Mouse (Mus musculus): ENCODE measurements around the gene Il10.

Il10 gene

DNA sequence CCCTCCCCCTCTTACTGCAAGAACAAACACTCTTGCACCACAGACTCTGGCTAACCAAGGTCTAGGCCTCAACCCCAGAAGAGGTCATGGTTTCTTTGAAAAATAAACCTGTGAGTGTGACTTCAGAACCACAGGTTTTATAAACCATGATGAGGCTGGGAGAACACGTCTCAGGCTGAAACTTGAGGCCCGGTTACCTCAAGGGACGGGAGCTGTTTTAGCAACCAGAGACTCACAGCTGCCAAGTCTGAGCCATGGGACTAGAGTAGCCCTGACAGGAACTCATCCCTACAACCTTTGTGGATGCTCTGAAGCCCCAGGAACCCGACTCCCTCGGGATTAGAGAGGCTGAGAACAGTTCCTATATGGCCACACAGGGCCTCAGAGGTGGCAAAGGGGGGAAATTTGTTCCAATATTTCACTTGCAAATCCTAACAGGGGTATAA, 29.7 kb downstream of the Il10 start:
- no peak for DNase-seq

DNA sequence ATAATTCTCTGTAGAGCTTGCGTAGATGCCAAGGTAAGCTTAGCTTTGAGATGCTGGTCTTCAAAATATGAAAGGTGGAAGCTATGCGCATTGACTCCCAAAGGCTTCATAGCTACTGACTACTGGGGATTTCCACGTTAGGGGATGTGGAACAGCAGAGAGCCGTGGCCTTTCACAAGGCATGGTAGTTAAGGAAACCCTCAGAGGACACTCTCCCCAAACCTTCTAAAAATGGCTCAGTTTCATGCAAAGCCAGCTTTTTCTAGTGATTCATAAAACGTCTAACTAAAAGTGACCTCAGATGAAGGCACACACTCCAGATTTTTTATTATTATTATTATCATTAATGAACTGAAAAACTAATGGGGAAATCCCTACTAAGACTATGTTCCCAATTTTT, 30.4 kb downstream of the Il10 start:
- no peak for DNase-seq

DNA sequence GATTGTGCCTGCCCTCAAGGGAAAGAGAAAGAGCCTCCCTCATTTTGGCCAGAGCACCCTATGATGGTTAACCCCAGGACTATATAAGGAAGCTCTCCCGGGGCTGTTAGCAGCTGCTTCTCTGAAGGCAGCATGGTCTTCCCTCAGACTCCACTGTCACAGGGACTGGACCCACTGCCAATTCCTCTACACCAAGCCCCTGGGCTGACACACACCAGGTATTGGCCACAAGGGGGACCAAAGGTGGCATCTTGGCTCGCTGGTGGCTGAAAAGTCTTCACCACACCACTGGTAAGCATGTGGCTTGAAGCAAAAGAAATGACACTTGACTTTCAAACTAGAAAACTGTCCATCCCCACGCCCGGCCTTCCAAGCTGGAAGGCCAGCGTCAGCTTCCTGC, 31.0 kb downstream of the Il10 start:
- no peak for DNase-seq

DNA sequence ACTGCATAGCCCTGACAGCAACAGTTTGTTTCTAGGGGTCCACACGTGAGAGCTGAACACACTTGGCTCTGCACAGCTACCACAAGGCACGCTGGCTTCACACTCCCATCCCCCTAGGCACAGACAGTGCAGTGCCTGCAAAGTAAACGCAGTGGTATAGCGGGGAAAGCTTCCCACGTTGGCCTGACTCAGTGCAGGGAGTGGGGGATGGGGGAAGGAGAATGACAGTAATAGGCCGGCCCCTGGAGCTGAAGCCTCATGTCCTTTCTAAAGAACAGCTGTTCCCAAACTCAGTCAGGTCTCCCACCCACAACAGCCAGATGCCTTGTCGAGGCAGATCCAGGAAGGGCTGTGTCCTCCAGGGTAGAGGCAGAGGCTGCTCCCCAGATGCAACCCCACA, 31.4 kb downstream of the Il10 start:
- DNase-seq, result no peak

DNA sequence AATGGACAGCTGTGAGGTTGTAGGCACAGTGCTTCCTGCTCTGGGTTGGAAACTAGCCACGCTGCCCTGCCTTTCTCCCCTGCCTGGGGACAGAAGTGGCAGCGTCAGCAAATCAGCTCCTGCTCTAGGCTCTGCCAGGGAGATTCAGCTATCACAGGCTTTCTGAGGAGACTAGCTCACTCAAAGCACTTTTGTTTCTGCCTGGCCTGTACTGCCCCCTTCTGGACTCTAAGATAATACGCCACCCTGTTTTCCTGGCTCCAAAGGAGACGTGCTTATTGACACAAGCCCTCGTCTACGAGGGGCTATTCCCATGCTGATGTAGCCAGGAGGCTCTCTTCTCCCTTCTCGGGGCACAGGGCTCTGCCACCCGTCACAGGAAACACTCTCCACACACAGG, 33.6 kb downstream of the Il10 start:
- DNase-seq, result peak; percentile 52 to 59

DNA sequence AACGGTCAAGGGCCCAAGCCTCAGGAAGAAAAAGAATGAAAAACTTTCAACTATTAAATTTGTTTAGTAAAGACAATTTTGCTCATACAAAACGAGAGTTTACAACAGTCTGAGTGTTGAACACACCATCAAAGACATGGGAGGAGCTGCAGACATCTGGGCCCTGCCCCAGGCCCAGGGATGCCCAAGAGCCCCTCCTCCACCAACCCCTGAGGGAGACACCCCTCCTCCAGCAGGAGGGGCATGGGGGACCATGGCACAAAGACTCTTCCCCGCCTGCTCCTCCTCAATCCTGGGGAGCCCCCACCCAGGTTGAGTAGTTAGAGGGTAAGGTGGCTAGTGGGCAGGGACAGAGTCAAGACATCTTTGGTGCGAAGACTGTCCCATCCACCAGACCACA, 34.0 kb downstream of the Il10 start:
- no peak for DNase-seq

DNA sequence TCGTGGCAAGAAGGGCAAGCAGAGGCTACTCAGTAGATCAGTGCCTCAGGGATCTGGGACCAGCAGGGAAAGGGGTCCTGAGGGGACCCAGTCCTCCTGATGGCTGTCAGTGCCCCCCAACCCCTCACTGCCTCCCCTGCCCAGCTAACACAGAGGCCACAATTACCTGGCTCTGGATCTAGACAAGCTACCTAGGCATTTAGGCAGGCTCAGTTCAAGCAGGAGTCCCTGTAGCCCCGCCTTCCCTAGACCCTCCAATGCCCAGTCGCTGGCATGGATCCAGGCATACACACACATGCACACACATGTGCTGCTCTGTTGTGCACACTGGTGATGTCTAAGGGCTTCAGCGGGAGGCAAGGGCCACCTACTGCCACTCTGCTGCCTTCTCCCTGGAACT, 34.6 kb downstream of the Il10 start:
- DNase-seq, result no peak

DNA sequence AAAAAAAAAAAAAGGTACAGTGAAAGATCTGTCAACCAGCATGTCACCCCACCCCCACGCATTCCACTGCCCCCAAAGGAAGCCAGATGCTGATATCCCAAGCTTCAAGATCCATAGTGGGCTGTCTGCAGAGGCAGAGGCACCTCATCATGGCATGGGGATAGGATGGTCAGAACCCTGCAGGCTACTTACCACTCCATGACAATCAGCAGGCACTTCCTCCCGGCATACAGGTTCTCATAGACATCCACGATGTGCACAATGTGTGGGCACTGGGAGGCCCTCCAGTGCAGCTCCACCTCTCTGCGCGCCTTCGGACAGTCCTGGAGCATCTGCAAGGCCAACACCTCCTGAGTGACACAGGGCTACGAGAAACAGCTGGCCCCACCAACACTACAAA, 38.8 kb downstream of the Il10 start:
- DNase-seq, result no peak

DNA sequence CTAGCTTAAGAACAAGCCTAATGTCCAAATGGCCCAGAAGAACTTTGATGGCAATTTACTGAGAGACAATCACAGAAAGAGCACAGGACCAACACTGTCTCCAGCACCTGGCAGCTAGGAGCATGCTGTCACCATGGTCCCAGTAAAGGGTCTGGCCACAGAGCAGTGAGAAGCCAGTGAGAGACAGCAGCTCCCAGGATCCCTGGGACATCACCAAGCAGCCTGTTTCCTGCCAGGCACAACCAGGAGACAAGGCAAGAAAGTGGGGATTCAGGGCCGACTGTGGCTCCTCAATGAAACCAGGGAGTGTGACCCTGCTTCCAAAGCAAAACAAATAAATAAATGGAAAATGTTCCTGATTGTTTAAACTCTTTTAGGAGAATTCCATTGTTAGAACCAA, 39.8 kb downstream of the Il10 start:
- no peak for DNase-seq

DNA sequence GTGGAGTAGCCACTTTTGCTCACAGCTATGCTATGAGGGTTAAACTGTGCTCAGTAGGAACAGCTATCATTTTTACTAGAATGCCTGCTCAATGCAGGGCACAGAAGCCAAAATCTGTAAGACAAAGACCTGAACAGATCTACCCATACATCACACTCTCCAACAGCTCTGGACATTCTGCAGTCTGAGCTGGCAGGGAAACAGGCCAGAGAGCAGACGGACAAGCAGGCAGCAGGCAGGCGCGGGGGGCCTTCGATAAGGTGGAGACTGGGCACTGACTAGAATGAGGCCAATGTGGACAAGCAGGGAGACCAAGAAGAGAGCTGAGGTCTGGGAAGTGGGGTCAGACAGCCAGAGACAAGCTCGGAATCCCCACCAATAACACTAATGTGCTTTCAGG, 40.2 kb downstream of the Il10 start:
- no peak for DNase-seq

DNA sequence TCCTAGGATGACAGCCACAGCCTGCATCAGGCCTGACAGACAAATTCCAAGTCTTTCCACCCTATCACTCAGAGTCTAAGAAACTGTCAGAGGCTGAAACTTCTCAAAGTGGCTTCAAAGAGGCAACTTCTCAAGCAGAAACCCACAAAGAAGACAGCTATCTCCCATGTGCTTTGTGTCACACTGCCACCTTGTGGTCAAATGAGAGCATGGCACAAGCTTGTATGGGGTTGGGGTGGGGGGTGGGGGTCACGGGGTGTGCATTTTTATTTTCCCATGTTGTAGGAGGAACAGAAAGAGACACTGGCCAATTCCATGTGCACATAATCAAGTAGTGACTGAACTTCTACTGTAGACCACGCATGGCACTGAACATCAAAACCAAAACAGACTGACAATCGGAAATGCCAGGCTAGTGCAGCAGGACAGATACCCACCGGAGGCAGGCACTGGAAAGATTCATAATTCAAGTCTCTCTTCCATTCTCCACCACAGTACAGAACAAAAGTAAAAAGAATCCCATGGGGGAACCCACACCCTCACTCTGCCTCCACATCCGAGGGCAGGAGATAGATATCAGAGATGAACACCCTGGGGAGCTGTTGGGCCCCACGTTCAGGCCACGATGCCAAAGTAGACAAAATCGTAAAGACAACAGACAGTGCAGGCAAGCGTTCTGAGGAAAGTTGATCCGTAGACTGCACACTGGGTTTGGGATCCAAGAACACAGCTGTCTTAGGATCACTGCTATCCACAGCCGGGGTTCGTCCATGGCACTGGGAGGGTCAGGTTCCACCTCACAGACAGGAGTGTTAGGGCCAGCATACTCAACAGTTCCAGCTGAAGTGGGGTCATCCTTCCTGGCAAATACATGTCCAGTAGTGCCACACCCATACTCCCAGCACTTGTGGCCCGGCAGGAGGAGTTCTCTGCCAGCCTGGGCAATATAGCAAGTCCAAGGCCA, 40.9 kb downstream of the Il10 start:
- peak; percentile 41 to 53 for DNase-seq

DNA sequence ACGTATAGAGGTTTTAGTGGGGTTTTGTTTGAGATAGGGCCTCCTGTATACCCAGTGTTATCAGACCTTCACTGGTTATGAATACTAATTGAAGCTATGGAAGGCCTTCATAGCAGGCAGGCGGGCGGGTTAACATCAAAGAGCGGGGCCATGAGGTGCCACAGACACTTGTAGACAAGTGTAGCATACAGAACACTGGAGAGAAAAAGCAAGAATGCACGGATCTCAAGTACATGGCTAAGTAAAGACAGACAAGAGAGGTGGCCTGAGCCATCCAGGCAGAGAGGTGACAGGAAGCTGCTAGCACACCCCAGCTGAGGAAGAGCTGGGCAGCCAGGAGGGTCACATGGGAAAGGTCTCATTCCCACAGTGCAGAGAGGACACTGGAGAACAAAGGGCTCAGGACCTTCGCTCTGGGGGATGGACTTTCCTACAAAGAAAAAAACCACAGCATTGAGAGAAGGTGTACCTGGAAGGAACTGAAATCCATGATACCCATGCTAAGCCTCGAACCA, 42.2 kb downstream of the Il10 start:
- DNase-seq, result no peak

DNA sequence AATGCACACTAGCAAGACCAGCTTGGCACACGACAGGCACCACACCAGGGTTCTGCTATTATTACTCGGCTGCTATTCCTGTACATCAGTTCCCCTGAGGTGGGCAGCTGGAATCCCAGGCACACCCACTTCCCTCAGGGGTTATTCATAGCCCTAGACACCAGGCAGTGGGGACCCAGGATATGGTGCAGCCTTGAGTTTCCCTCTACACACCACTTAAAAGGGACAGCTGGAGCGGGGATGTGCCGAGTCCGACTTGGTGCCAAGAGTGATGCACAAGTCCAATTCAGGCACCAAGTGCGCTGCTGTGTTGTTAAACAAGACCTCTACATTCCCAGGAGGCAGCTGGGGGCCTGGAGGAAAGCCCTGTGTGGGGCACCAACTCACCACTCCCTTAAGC, 43.2 kb downstream of the Il10 start:
- DNase-seq, result no peak

DNA sequence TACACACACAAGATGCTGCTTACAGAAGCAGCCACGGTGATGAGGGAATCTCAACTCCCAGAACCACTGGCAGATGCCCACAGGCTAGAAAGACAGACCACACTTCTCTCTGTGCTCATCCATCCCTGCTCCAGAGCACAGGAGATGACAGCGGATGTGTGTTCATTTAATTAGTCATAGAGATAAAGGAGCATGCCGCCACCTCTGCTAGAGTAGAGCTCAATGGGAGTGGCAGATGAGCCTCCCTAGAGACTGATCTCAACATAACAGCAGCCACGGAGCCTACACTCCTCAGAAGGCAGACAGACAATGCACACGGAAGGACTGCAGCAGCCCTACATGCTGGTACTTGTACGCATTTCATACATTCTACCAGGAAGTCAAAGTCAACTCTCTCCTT, 44.6 kb downstream of the Il10 start:
- DNase-seq, result no peak

DNA sequence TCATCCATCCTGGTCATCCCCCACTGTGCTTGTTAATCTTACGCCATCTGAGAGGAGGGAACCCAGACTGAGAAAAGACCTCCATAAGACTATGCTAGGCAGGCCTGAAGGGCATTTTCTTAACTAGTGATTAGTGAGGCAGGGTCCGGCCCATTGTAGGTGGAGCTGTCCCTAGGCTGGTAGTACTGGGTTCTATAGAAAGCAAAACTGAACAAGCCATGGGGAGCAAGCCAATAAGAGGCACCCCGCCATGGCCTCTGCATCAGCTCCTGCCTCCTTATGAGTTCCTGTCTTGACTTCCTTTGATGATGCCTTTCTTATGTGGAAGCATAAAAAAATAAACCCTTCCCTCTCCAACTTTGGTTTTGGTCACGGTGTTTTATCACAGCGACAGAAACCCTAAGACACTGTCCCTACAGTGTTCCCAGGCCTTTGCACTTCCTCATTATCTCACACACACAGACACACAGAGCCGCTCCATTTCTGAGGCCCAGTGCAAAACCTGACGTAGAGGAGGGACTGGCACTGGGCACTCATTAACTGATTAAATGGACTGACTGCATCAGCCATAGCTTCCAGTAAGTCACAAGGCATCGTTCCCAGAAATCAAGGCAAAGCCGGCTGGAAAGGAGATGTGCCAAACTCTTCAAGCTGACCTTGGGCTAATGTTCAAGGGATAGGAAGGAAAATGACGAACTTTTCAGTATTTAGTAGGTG, 48.5 kb downstream of the Il10 start:
- DNase-seq, result no peak

DNA sequence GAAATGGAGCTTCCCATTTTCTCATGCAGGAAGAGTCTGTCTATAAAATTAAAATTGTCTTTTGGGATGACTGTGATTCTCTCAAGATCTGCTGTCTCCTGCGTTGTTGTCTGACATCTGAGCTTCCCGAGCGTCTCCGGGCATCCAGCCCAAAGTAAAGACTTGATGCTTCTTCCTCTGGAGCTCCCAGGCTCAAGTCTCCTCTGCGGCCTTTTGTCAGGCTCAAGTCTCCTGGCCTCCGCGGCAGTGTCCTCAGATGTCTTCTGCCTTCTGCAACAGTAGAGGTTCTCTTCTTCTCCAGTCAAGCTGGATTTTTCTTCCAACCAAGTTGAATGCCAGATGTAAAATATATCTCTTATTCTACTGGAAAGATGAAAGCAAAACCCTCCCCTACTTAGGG, 49.4 kb downstream of the Il10 start:
- DNase-seq, result no peak

DNA sequence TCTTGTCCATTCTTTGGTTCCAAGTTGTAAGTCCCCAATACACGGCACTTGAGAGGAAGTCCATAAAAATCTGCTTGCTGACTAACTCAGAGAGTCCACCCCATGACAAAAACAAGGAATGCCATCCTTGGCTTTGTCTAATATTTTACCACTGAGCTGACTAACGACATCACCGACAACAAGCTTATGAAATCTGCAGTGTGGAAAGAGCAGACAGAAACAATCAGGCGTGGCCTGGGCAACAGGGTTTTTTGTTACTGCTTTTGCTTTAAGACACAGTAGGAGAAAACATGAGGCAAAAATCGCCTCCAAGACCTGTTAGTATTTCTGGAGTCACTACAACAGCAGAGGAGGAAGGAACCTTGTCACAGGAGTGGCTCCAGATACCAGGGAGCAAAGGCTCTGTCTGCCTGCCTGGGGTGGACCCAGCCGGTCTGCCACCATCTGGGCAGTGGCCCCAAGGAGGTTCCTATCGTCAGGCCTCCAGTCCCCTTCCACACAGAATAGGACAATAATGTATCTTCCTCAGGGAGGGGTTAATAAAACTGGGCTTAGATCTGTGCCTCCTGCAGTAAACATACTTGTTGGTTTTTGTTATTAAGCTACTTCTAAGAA, 52.8 kb downstream of the Il10 start:
- DNase-seq, result no peak

DNA sequence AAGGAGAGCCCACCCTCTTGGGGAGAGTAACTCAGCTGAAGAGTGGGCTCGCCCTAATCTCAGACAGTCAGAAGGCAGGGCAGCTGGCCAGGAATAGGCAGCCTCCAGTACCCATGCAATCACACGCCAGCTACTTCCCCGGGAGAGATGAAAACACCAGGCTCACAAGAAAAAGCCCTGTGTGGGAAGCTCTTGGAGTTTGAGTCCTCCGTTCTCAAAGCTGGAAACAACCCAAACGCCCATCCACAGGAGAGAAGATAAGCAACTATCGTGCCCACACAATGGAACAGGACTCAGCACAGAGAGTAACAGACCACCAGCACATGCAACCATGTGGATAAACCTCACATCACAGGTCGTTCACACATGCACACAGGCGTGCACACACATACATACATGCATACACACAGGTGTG, 54.9 kb downstream of the Il10 start:
- no peak for DNase-seq

Measured in cerebellum, adult 18-20 months (tissue).